Mouse (Mus musculus): ENCODE results near the gene Arhgap31.

Arhgap31 gene

GRCm38 (mm10) chr16:38596099-38596498 is 117.0 kb downstream of the Arhgap31 start:
- no peak for DNase-seq

- DNase-seq, result no peak
These were observed 118.6 kb downstream of the Arhgap31 start for GRCm38 (mm10) chr16:38594435-38594834.

- DNase-seq, result no peak
These were observed 120.1 kb downstream of the Arhgap31 start for GRCm38 (mm10) chr16:38592946-38593345.

- no peak for DNase-seq
These were observed 120.9 kb downstream of the Arhgap31 start for GRCm38 (mm10) chr16:38592026-38592678.

- no peak for DNase-seq
These were observed 121.6 kb downstream of the Arhgap31 start for GRCm38 (mm10) chr16:38591506-38591905.

GRCm38 (mm10) chr16:38587572-38587971 is 125.5 kb downstream of the Arhgap31 start:
- DNase-seq, result no peak

GRCm38 (mm10) chr16:38587163-38587562 is 125.9 kb downstream of the Arhgap31 start:
- no peak for DNase-seq

GRCm38 (mm10) chr16:38585186-38585585 is 127.9 kb downstream of the Arhgap31 start:
- DNase-seq, result no peak

- no peak for DNase-seq
These were observed 128.3 kb downstream of the Arhgap31 start for GRCm38 (mm10) chr16:38584761-38585160.

GRCm38 (mm10) chr16:38571481-38571880 is 141.6 kb downstream of the Arhgap31 start:
- DNase-seq, result no peak

GRCm38 (mm10) chr16:38568192-38568591 is 144.9 kb downstream of the Arhgap31 start:
- no peak for DNase-seq

GRCm38 (mm10) chr16:38563516-38563915 is 149.6 kb downstream of the Arhgap31 start:
- no peak for DNase-seq

GRCm38 (mm10) chr16:38562968-38563327 is 150.1 kb downstream of the Arhgap31 start:
- no peak for DNase-seq

GRCm38 (mm10) chr16:38562131-38562967 is 150.7 kb downstream of the Arhgap31 start:
- DNase-seq, result peak; percentile 98

- no peak for DNase-seq
These were observed 154.8 kb downstream of the Arhgap31 start, which contains the start of gene Tmem39a for GRCm38 (mm10) chr16:38558221-38558748. Gene Tmem39a (plus strand): TSS chr16:38558698.

- DNase-seq, result no peak
These were observed 157.1 kb downstream of the Arhgap31 start for GRCm38 (mm10) chr16:38555988-38556387.

- peak; percentile 91 to 93 for DNase-seq
These were observed 163.3 kb downstream of the Arhgap31 start, which contains the start of gene Poglut1 for GRCm38 (mm10) chr16:38549479-38550396. Gene Poglut1 (minus strand): TSS chr16:38550258.

All from cerebellum, postnatal 10 days (tissue).